In the genomic region with DNA sequence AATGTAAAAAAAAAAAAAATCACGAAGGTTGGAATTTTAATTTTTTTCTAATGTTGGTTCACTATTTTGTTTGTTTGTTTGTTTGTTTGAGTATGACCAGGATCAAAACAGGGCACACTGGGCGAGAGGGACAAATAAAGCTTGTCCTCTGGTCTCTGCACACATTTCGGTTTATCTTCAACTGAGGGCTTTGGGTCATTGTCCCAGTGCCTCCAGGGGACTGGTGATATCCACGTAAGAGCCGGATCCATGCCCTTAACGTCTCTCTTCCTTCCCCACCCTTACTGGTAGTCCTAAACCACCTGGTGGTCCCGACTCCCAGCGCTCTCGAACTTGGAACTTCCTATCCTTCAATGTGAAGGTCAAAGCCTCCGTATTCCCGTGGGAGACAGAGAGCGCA, we compare ENCODE assay signal across 8 mouse cellular contexts. TPM values are rescaled to one million over a fixed set of nuclear protein-coding genes. Genes with fewer than 3 reads are reported as not detected.
DNase-seq lines count a peak whose midpoint lies in the region; ATAC-seq and TF ChIP-seq lines count a peak whose summit lies in the region.

No protein-coding gene starts in this region.

- no peaks in the 10 kb centered on the region for H3K9me3 ChIP-seq in heart, embryonic 14.5 days (ENCODE audit: control insufficient read depth, low read length)
- H3K9me3 ChIP-seq in ES-Bruce4 (replicated peaks; ENCODE audit: control insufficient read depth, insufficient read depth, low read length, poor library complexity, severe bottlenecking), result no peaks in the 10 kb centered on the region
- H3K9me3 ChIP-seq in forebrain, embryonic 16.5 days (ENCODE audit: control insufficient read depth, low read length), result no peaks in the 10 kb centered on the region
- H3K9me3 ChIP-seq in liver, embryonic 16.5 days (replicated peaks; ENCODE audit: control insufficient read depth, low read length), result no peaks in the 10 kb centered on the region

- H3K27ac ChIP-seq in heart, embryonic 14.5 days (replicated peaks in 1 of 2; ENCODE audit: control insufficient read depth in 1 of 2, insufficient read depth in 1 of 2, low read depth in 2 of 2, low read length in 2 of 2), result peak overlapping the region; percentile 36 to 55; a peak in 1 of 4 replicates
- H3K27ac ChIP-seq in ES-Bruce4 (ENCODE audit: insufficient read depth, low read length), result no peak overlapping the region
- no peak overlapping the region for H3K27ac ChIP-seq in forebrain, embryonic 16.5 days (ENCODE audit: low read length)
- peak overlapping the region; percentile 46 for H3K27ac ChIP-seq in liver, embryonic 16.5 days (ENCODE audit: low read length)

- DNase-seq in heart, postnatal 36 days, result no peak
- DNase-seq in adrenal gland, adult 2 months, result no peak
- no peak for DNase-seq in adrenal gland, postnatal 36 days

- 27% methylated on average over 12 of the region's 12 CpGs for WGBS in heart, embryonic 14.5 days
- WGBS in forebrain, embryonic 16.5 days, result 24% methylated on average over 12 of the region's 12 CpGs
- 24% methylated on average over 12 of the region's 12 CpGs for WGBS in liver, embryonic 16.5 days (ENCODE audit: insufficient replicate concordance)

- TF ChIP-seq CTCF in ES-Bruce4 (IDR thresholded peaks at IDR 0.05; ENCODE audit: low read depth, low read length), result no peak

- H3K36me3 ChIP-seq in heart, embryonic 14.5 days (ENCODE audit: control insufficient read depth, insufficient read depth, low read length), result peaks cover 8% of the 10 kb centered on the region
- H3K36me3 ChIP-seq in ES-Bruce4 (ENCODE audit: control insufficient read depth, insufficient read depth, low read length, poor library complexity, severe bottlenecking), result peaks cover 24% of the 10 kb centered on the region
- H3K36me3 ChIP-seq in forebrain, embryonic 16.5 days (ENCODE audit: control insufficient read depth, insufficient read depth), result no peaks in the 10 kb centered on the region
- H3K36me3 ChIP-seq in liver, embryonic 16.5 days (ENCODE audit: control insufficient read depth, insufficient read depth), result peaks cover 12% of the 10 kb centered on the region; the same call in 1 of the 2 replicates

- ATAC-seq in heart, embryonic 14.5 days (ENCODE audit: insufficient number of reproducible peaks, insufficient read depth, low FRiP score, low read depth), result no peak
- ATAC-seq in forebrain, embryonic 16.5 days, result 0 out of 2 replicates have a peak, but pooled peaks have one; percentile 0
- ATAC-seq in liver, embryonic 16.5 days (ENCODE audit: low read depth), result no peak
- ATAC-seq in erythroid progenitor cell, adult 5-6 weeks (replicated peaks; ENCODE audit: low FRiP score, poor library complexity, severe bottlenecking), result no peak

- H3K4me1 ChIP-seq in heart, embryonic 14.5 days (ENCODE audit: control insufficient read depth in 2 of 2, insufficient read depth in 2 of 2, low read length in 2 of 2), result peaks cover 32 to 58% of the 10 kb centered on the region in 2 experiments
- H3K4me1 ChIP-seq in ES-Bruce4 (ENCODE audit: control insufficient read depth, insufficient read depth, low read length), result peaks cover 2% of the 10 kb centered on the region
- peaks cover 54% of the 10 kb centered on the region for H3K4me1 ChIP-seq in forebrain, embryonic 16.5 days (replicated peaks; ENCODE audit: control insufficient read depth, insufficient read depth, low read length)
- H3K4me1 ChIP-seq in liver, embryonic 16.5 days (ENCODE audit: control insufficient read depth, low read depth, low read length), result peaks cover 60% of the 10 kb centered on the region

- intact Hi-C loops in heart, postnatal 36 days (cut with DNase I), result loop anchor here (2.0 to 10.0 kb wide), 5 partner anchors 67 to 1797 kb away; a partner anchor contains a TSS

- H3K27me3 ChIP-seq in heart, embryonic 14.5 days (ENCODE audit: control insufficient read depth, insufficient read depth, low read length), result no peaks in the 10 kb centered on the region
- H3K27me3 ChIP-seq in ES-Bruce4 (ENCODE audit: control insufficient read depth, insufficient read depth, low read length, poor library complexity, severe bottlenecking), result no peaks in the 10 kb centered on the region
- no peaks in the 10 kb centered on the region for H3K27me3 ChIP-seq in forebrain, embryonic 16.5 days (replicated peaks; ENCODE audit: control insufficient read depth, insufficient read depth, low read length)
- no peaks in the 10 kb centered on the region for H3K27me3 ChIP-seq in liver, embryonic 16.5 days (ENCODE audit: control insufficient read depth, insufficient read depth, low read depth, low read length)

- peak overlapping the region; percentile 91 for H3K9ac ChIP-seq in heart, embryonic 14.5 days (ENCODE audit: low read length)
- peak overlapping the region; percentile 14; the same call in 1 of the 2 replicates for H3K9ac ChIP-seq in ES-Bruce4 (ENCODE audit: low read depth, poor library complexity, severe bottlenecking)
- peak overlapping the region; percentile 74 for H3K9ac ChIP-seq in forebrain, embryonic 16.5 days (replicated peaks; ENCODE audit: low read depth, low read length)
- peak overlapping the region; percentile 62 for H3K9ac ChIP-seq in liver, embryonic 16.5 days (ENCODE audit: low read depth, low read length)

- peak overlapping the region; percentile 39 to 87 for H3K4me3 ChIP-seq in heart, embryonic 14.5 days (ENCODE audit: control insufficient read depth in 1 of 2, insufficient read depth in 1 of 2, low read depth in 1 of 2, low read length in 2 of 2)
- peak overlapping the region; percentile 45 for H3K4me3 ChIP-seq in ES-Bruce4 (ENCODE audit: low read depth, low read length)
- H3K4me3 ChIP-seq in forebrain, embryonic 16.5 days (replicated peaks; ENCODE audit: low read length), result peak overlapping the region; percentile 66
- H3K4me3 ChIP-seq in liver, embryonic 16.5 days (ENCODE audit: low read depth, low read length), result peak overlapping the region; percentile 96

- peak overlapping the region; percentile 99 for H3K4me2 ChIP-seq in heart, embryonic 14.5 days (ENCODE audit: low read length)
- H3K4me2 ChIP-seq in forebrain, embryonic 16.5 days (ENCODE audit: low read length), result peak overlapping the region; percentile 69
- peak overlapping the region; percentile 83 for H3K4me2 ChIP-seq in liver, embryonic 16.5 days (ENCODE audit: low read depth, low read length)

- no peak for TF ChIP-seq POLR2A in ES-Bruce4 (IDR thresholded peaks at IDR 0.05; ENCODE audit: insufficient read depth, low read length)

- TF ChIP-seq EP300 in ES-Bruce4 (IDR thresholded peaks at IDR 0.05; ENCODE audit: insufficient read depth, low read depth, low read length), result no peak

RNA-seq across cellular contexts. Expression of a gene that starts 0.6 kb away (rescaled TPM):
- polyA plus RNA-seq in heart, embryonic 14.5 days (2014; fragmentation: Nextera tagmentation; extraction: Ambion mirVana), result 11.0 and 15.5 TPM in 2 replicates
- 10 to 100 TPM; 21.3 to 23.1 TPM for total RNA-seq in heart, postnatal 36 days (2021)
- 75.6 and 79.2 TPM in 2 replicates for polyA plus RNA-seq in ES-Bruce4 (2011; ENCODE audit: insufficient read depth, insufficient read length, low read depth, missing spikeins)
- polyA plus RNA-seq in forebrain, embryonic 16.5 days (2015; fragmentation: Nextera tagmentation; extraction: Ambion mirVana), result 6.2 and 7.4 TPM in 2 replicates
- polyA plus RNA-seq in liver, embryonic 16.5 days (2015; fragmentation: Nextera tagmentation; extraction: Ambion mirVana), result 4.7 and 5.2 TPM in 2 replicates
- 205 and 226 TPM in 2 replicates for total RNA-seq in erythroid progenitor cell, adult 5-6 weeks (2015; ENCODE audit: low replicate concordance)
- total RNA-seq in erythroid progenitor cell, adult 5-6 weeks (2017; ENCODE audit: low replicate concordance), result 148 and 153 TPM in 2 replicates
- 100 to 1,000 TPM in 1 of 2 experiments, 10 to 100 TPM in 1; 75.1 to 135 TPM for total RNA-seq in adrenal gland, adult 2 months (2021)
- polyA plus RNA-seq in adrenal gland, adult 2 months (2012; rRNA removed), result 153 and 231 TPM in 2 replicates
- total RNA-seq in adrenal gland, postnatal 36 days (2021), result 100 to 1,000 TPM in 1 of 2 experiments, 10 to 100 TPM in 1; 63.7 to 140 TPM

Comparison
In these comparisons a context has a peak if more than half of its experiments do, and no peak if none do; other contexts are left out.
1. H3K27ac ChIP-seq: peak in heart, embryonic 14.5 days (2 of 2) and liver, embryonic 16.5 days (single experiment); none in ES-Bruce4 (single experiment) and forebrain, embryonic 16.5 days (single experiment).
2. H3K4me3 ChIP-seq: peak in every context shown above with its lines; median percentile 96 in liver, embryonic 16.5 days; 66 in forebrain, embryonic 16.5 days; 63 in heart, embryonic 14.5 days; 45 in ES-Bruce4.
3. H3K9ac ChIP-seq: peak in every context shown above with its lines; median percentile 91 in heart, embryonic 14.5 days; 74 in forebrain, embryonic 16.5 days; 62 in liver, embryonic 16.5 days; 14 in ES-Bruce4.
4. Peak in every context shown above with its lines, with median percentiles within 50 percentile points of each other: H3K4me2 ChIP-seq.